Mouse (Mus musculus) liver, embryonic 12.5 days (tissue): ENCODE data around the gene Znfx1. TPM values are rescaled to one million over a fixed set of nuclear protein-coding genes. Genes with fewer than 3 reads are reported as not detected.

ENCODE experiments used
- ATAC-seq: fragments of 200-750 bp; cut with Nextera tagmentation; 2 replicates; pipeline ENCODE4 v1.8.0; 2017; ENCODE audit warnings: moderate number of reproducible peaks, mild to moderate bottlenecking, moderate library complexity
- H3K27ac ChIP-seq: fragments of 300-500 bp; sonication (generic); 2 replicates; pipeline ENCODE4 v1.5.1; 2016; ENCODE audit warnings: mild to moderate bottlenecking
- H3K27me3 ChIP-seq: fragments of 300-500 bp; sonication (generic); replicated peaks from 2 replicates; pipeline ENCODE4 v1.6.1; 2016; ENCODE audit warnings: mild to moderate bottlenecking, moderate library complexity
- H3K36me3 ChIP-seq: fragments of 300-500 bp; sonication (generic); 2 replicates; pipeline ENCODE4 v1.6.1; 2016; ENCODE audit warnings: mild to moderate bottlenecking, moderate library complexity
- H3K4me1 ChIP-seq: fragments of 300-500 bp; sonication (generic); 2 replicates; pipeline ENCODE4 v1.6.1; 2016
- H3K4me2 ChIP-seq: fragments of 300-500 bp; sonication (generic); 2 replicates; pipeline ENCODE4 v1.6.1; 2016; ENCODE audit warnings: mild to moderate bottlenecking, moderate library complexity
- H3K4me3 ChIP-seq: fragments of 300-500 bp; sonication (generic); 2 replicates; pipeline ENCODE4 v1.5.1; 2016; ENCODE audit warnings: mild to moderate bottlenecking, moderate library complexity
- H3K9ac ChIP-seq: fragments of 300-500 bp; sonication (generic); 2 replicates; pipeline ENCODE4 v1.6.1; 2016; ENCODE audit warnings: mild to moderate bottlenecking, moderate library complexity
- H3K9me3 ChIP-seq: fragments of 300-500 bp; sonication (generic); replicated peaks from 2 replicates; pipeline ENCODE4 v1.6.1; 2016; ENCODE audit warnings: mild to moderate bottlenecking, moderate library complexity
- WGBS: fragments of 180-500 bp; shearing (Covaris S2); methylation state at CpG from one replicate; pipeline ENCODE4 v1.1.7; 2016; ENCODE audit not compliant: insufficient replicate concordance; 5-methylcytosine and 5-hydroxymethylcytosine counted together
- polyA plus RNA-seq: library from polyadenylated mRNA; unstranded; fragments of >200 nt; fragmentation: Nextera tagmentation; extraction: Ambion mirVana; gene quantifications from 2 replicates; pipeline ENCODE4 v1.2.1, GENCODE M21; 2016

Znfx1 gene
- polyA plus RNA-seq, 1 experiment from 2014 or later, result 13.8 TPM

- Histone ChIP-seq H3K9ac (peak overlapping the region; percentile 94), H3K4me3 (peak overlapping the region; percentile 84), H3K27me3 (no peaks in the 10 kb centered on the region), H3K36me3 (peaks cover 64% of the 10 kb centered on the region), H3K4me2 (peak overlapping the region; percentile 89), H3K27ac (peak overlapping the region; percentile 52; the same call in 1 of the 2 replicates), H3K4me1 (peaks cover 56% of the 10 kb centered on the region), H3K9me3 (no peaks in the 10 kb centered on the region)
- WGBS, result 76% methylated on average over 8 of the region's 8 CpGs
- ATAC-seq, result no peak
These were observed 3.3 kb downstream of the Znfx1 start for GRCm38 (mm10) chr2:167059536-167059935.

DNA sequence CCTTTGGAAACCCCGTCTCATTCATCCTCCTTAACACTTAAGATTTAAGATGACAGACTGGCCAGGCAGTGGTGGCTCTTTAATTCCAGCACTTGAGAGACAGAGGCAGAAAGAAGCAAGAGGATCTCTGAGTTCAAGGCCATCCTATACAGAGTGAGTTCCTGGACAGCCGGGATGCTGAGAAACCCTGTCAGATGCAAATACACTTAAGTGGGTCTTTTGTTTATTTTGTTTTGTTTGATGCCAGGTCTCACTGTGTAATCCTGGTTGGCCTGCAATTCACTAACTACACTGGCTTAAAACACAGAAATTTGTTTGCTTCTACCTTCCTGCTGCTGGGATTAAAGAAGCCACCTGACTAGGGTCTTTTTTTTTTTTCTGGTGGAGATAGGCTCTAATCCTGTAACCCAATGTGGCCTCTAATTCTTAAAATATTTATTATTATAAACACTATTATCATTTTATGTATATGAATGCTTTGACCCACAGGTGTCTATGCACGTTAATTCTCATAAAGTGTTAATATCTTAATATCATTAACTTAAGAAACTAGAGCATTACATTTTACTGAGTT is 3.9 kb downstream of the Znfx1 start:
- Histone ChIP-seq H3K9ac (0 out of 2 replicates have a peak overlapping the region, but pooled peaks have one; percentile 3), H3K4me1 (peaks cover 60% of the 10 kb centered on the region), H3K9me3 (no peaks in the 10 kb centered on the region), H3K27me3 (no peaks in the 10 kb centered on the region), H3K4me2 (no peak overlapping the region), H3K36me3 (peaks cover 65% of the 10 kb centered on the region), H3K4me3 (no peak overlapping the region), H3K27ac (no peak overlapping the region)
- ATAC-seq, result no peak
- WGBS, result 80% methylated on average over 3 of the region's 3 CpGs

- Histone ChIP-seq H3K36me3 (peaks cover 66% of the 10 kb centered on the region), H3K4me1 (peaks cover 67% of the 10 kb centered on the region), H3K4me2 (no peak overlapping the region), H3K9ac (0 out of 2 replicates have a peak overlapping the region, but pooled peaks have one; percentile 3), H3K27me3 (no peaks in the 10 kb centered on the region), H3K4me3 (no peak overlapping the region), H3K27ac (no peak overlapping the region), H3K9me3 (no peaks in the 10 kb centered on the region)
- no peak for ATAC-seq
- WGBS, result 55% methylated on average over 3 of the region's 3 CpGs
These were observed 4.6 kb downstream of the Znfx1 start for GRCm38 (mm10) chr2:167058201-167058600.

DNA sequence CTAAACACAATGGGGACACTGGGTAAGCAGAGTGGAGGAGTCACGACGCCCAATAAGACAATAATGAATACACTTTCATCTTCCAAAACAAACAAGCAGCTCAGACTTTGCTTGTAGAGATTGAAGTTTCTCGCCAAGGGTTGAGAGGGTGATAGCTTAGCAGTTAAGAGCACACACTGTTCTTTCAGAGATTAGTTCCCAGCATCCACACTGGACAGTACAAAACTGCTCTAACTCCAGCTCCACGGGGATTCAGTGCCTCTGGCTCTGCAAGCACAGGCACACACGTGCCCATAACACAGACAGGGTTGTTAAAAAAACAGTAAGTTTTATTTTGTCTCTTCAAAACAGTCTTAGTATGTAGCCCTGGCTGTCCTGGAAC is 5.9 kb downstream of the Znfx1 start:
- Histone ChIP-seq H3K4me3 (no peak overlapping the region), H3K9me3 (no peaks in the 10 kb centered on the region), H3K9ac (no peak overlapping the region), H3K27me3 (no peaks in the 10 kb centered on the region), H3K36me3 (peaks cover 76% of the 10 kb centered on the region), H3K4me2 (no peak overlapping the region), H3K27ac (no peak overlapping the region), H3K4me1 (peaks cover 70% of the 10 kb centered on the region)
- no peak for ATAC-seq
- WGBS, result 85% methylated on average over 5 of the region's 5 CpGs

DNA sequence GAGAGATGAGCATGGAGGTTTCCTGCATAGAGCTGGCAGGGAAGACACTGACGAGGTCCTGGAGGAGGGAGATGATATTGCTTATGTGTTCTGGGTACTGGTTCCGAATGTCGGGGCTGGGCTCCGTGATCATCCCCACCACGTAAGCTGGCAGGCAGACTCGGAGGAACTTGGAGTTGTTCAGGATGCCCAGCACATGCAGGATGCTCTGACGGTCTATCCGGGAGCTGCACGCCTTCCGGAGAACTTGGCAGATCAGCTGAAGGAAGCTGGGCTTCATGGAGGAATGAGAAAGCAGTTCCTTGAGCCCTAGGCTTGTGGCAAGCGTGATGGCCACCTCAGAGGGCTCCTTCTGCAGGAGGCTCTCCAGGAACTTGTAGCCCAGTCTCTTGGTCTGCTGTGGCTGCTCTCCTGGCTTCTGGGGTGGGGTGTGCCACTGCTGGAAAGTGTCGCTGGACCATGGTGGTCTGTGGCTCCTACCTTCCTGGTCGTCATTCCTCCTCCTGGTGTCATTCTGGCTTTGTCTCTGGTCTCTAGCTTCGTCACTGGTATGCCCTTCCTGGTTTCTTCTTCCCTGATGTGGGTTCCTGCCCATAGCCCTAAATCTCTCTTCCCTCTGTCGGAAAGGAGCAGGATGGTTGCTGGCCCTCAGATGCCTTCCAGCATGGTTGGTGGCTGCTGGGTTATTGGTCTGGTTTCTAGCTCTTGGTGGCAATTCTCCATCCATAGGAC is 6.4 kb downstream of the Znfx1 start:
- Histone ChIP-seq H3K36me3 (peaks cover 82% of the 10 kb centered on the region), H3K4me1 (peaks cover 65% of the 10 kb centered on the region), H3K9ac (no peak overlapping the region), H3K4me2 (no peak overlapping the region), H3K27ac (no peak overlapping the region; the same call in 1 of the 2 replicates), H3K27me3 (no peaks in the 10 kb centered on the region), H3K9me3 (no peaks in the 10 kb centered on the region), H3K4me3 (no peak overlapping the region)
- ATAC-seq, result no peak
- WGBS, result 92% methylated on average over 15 of the region's 15 CpGs

- ATAC-seq, result no peak
- Histone ChIP-seq H3K9ac (no peak overlapping the region), H3K27me3 (no peaks in the 10 kb centered on the region), H3K4me1 (peaks cover 57% of the 10 kb centered on the region), H3K9me3 (no peaks in the 10 kb centered on the region), H3K27ac (no peak overlapping the region), H3K4me2 (no peak overlapping the region; the same call in 1 of the 2 replicates), H3K36me3 (peaks cover 92% of the 10 kb centered on the region), H3K4me3 (no peak overlapping the region)
- WGBS, result 85% methylated on average over 15 of the region's 15 CpGs
These were observed 7.4 kb downstream of the Znfx1 start for GRCm38 (mm10) chr2:167055386-167055785.

GRCm38 (mm10) chr2:167053127-167053844 is 9.5 kb downstream of the Znfx1 start:
- Histone ChIP-seq H3K36me3 (peaks cover 95% of the 10 kb centered on the region), H3K27me3 (no peaks in the 10 kb centered on the region), H3K9ac (0 out of 2 replicates have a peak overlapping the region, but pooled peaks have one; percentile 24), H3K27ac (peak overlapping the region; percentile 66), H3K9me3 (no peaks in the 10 kb centered on the region), H3K4me3 (0 out of 2 replicates have a peak overlapping the region, but pooled peaks have one; percentile 8), H3K4me2 (peak overlapping the region; percentile 33), H3K4me1 (peaks cover 39% of the 10 kb centered on the region)
- no peak for ATAC-seq
- WGBS, result 75% methylated on average over 9 of the region's 9 CpGs

DNA sequence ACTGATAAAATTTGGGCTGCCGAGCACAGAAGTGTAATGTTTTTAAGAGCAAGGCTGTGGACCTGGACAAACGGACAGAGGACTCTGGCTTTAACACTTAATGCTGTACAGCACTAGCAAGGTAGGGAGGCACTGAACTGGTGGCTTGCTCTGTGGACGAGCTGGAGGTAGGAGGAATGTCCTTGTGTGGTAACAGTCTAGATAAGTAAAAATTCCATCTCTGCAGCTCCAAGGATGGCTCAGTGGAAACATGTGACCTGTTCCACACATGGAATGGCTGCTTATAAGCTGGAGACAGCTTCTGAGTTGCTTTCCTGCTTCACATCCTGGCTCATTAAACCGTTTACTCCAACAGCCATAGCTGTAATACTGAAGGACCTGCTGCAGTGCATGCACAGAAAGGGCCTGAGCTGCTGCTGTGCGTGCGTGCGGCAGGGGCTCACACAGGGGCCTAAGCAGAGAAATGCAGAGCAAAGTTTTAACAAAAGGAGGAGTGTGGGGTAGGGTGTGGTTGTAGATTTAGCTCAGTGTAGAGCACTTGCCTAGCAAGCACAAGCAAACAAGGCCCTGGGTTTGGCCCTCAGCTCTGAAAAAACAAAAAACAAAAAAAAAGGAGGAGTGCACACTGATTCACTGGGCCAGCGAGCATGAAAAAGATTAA is 14.0 kb downstream of the Znfx1 start:
- 83% methylated on average over 8 of the region's 8 CpGs for WGBS
- ATAC-seq, result no peak
- no peaks in the 10 kb centered on the region for H3K9me3 ChIP-seq
- no peaks in the 10 kb centered on the region for H3K27me3 ChIP-seq
- no peak overlapping the region for H3K4me3 ChIP-seq
- peaks cover 94% of the 10 kb centered on the region for H3K36me3 ChIP-seq
- no peak overlapping the region for H3K4me2 ChIP-seq
- H3K4me1 ChIP-seq, result peaks cover 26% of the 10 kb centered on the region
- no peak overlapping the region for H3K27ac ChIP-seq
- no peak overlapping the region for H3K9ac ChIP-seq

GRCm38 (mm10) chr2:167048223-167048622 is 14.6 kb downstream of the Znfx1 start:
- Histone ChIP-seq H3K4me3 (no peak overlapping the region), H3K36me3 (peaks cover 92% of the 10 kb centered on the region), H3K4me1 (peaks cover 23% of the 10 kb centered on the region), H3K4me2 (no peak overlapping the region), H3K9ac (no peak overlapping the region), H3K27ac (no peak overlapping the region), H3K9me3 (no peaks in the 10 kb centered on the region), H3K27me3 (no peaks in the 10 kb centered on the region)
- WGBS, result 92% methylated on average over 10 of the region's 10 CpGs
- ATAC-seq, result no peak

- Histone ChIP-seq H3K4me2 (peak overlapping the region; percentile 63), H3K27me3 (no peaks in the 10 kb centered on the region), H3K36me3 (peaks cover 95% of the 10 kb centered on the region), H3K4me3 (peak overlapping the region; percentile 29), H3K9ac (peak overlapping the region; percentile 62), H3K9me3 (no peaks in the 10 kb centered on the region), H3K4me1 (peaks cover 63% of the 10 kb centered on the region), H3K27ac (peak overlapping the region; percentile 100)
- WGBS, result 36% methylated on average over 12 of the region's 12 CpGs
- peak; percentile 99 for ATAC-seq
These were observed 19.3 kb downstream of the Znfx1 start for GRCm38 (mm10) chr2:167043400-167044121.

DNA sequence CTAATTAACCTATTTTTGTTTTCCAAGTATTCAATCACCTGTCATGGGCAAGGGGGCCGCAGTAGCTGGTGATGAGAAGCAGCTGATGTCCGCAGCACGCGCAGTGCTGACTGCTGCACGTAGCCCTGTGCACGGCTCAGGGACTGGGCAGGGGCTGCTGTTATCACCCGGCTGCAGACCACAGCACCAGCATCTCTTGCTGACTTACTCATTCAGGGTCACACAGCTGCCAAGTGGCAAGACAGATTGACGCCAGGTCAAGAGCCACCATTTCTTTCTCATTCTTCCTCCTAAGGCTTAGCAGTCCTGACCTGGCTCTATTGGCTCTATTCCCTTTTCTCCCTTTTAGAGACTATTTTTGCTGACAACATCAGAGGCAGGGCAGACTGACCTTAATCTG is 23.4 kb downstream of the Znfx1 start:
- H3K9ac ChIP-seq, result peak overlapping the region; percentile 47
- peaks cover 65% of the 10 kb centered on the region for H3K4me1 ChIP-seq

More for the DNA sequence above, 23.4 kb downstream of the Znfx1 start:
- peak overlapping the region; percentile 50 for H3K4me2 ChIP-seq
- H3K4me3 ChIP-seq, result 0 out of 2 replicates have a peak overlapping the region, but pooled peaks have one; percentile 2
- H3K9me3 ChIP-seq, result no peaks in the 10 kb centered on the region
- 39% methylated on average over 8 of the region's 8 CpGs for WGBS
- peak; percentile 66 for ATAC-seq
- no peaks in the 10 kb centered on the region for H3K27me3 ChIP-seq
- H3K27ac ChIP-seq, result peak overlapping the region; percentile 85
- peaks cover 98% of the 10 kb centered on the region for H3K36me3 ChIP-seq
